Mouse (Mus musculus) monocyte, adult 2 months (primary cell): Measurements from ENCODE around the gene Adcy3.

Experiments
- DNase-seq, 2 experiments: peaks; one replicate each; pipeline ENCODE4 v3.0.0; 2022; ENCODE audit warnings: low spot score in 2 of 2, low read depth in 1 of 2

Adcy3 gene

DNA sequence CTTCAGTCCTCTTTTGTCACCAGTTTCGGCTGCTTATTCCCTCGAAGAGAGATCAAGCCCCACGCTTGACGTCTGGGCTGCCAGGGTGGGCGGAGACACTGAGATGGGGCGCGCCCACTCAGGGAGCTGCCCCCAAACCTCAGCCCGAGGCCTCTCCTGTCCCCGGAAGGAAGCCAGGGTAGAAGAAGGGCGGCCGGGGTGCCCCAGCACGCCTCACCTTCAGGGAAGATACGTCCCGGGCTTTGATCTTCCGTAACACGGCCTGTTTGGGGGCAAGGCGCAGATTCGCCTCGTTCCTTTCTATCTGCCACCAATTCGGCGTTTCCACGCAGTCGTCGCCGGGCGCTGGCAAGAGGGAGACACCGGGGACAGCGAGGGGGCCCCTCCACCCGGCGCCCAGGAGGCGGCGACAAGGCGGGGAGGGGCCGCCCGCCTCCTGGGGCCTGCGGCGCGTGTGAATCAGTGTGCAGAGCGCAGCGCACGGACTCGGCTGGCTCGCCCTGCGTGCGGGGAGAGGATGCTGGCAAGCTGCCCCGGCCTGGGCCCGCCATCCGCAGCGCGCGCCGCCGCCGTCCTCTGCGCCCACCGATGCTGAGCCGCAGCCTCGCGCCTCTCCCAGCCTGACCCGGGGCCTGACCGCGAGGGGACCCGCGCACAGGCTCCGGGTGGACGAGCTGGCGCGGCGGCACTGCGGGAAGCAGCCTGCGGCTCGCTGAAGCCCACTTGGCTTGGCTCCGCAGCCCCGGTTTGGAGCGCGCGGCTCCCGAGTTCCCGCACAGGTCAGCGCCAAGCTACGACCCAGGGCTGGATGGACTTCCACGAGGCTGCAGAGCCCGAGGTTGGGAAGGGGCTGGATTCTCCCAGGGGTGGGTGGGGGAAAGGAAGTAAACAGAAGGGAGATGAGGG, at the start of gene Adcy3:
Adcy3 (plus strand) TSS at position 163 of the 906 bp plus-strand sequence.
- DNase-seq, result peak in 1 of 2 experiments; percentile 10

DNA sequence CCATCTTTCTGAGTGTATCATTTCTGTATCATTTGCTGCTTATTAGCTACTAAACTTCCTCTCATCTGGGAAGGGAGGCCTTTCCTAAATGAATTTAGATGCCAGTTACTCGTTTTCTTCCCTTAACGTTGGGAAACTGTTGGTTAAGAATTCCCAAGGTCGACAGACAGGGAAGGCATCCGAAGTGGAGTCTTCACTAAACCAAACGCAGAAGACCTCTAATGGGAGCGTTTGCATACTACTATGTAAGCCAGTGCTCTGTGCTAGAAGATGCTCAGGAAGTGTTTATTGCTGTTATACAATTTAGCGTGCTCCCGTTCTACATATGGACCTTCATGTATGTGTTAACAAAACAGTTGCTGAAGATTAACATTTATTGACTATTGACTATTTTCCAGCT, 49.5 kb upstream of the Adcy3 start:
- no peak for DNase-seq

DNA sequence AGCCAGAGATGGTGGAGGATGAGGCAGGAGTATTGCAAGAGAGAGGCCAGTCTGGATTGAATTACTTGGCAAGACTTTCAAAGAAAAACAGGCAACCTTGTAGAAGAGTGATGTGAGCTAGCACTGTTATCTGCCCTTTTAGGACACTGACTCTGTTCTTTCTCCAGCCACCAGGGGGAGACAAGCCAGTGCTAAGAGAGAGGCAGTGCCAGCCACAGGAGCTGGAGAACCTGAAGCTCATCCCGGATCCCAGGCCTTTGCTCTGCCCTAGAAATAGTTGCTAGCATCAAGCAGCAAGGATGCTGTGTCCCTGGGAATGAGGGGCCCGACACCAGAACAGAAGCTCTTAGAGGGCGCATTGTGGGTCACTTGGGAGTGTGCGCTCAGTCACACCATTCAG, 25.5 kb upstream of the Adcy3 start:
- no peak for DNase-seq

DNA sequence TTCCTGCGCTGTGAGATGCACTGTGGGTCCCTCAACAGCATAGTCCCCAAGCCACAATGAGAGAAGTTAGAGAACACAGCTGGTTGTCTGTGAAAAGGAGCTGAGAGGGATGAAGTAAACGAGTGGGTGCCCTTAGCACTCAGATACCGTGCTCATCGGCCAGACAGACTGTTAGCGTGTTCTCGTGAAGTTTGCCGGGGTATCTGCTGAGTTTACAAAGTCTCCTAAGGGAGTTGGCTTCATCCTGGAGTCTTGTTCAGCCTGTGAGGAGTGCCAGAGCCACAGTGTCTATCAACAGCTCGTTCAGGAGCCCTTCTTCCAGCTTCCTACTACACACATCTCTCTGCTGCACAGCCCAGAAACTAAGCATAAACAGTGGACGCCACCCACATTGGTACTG, 16.8 kb upstream of the Adcy3 start:
- DNase-seq, result no peak

DNA sequence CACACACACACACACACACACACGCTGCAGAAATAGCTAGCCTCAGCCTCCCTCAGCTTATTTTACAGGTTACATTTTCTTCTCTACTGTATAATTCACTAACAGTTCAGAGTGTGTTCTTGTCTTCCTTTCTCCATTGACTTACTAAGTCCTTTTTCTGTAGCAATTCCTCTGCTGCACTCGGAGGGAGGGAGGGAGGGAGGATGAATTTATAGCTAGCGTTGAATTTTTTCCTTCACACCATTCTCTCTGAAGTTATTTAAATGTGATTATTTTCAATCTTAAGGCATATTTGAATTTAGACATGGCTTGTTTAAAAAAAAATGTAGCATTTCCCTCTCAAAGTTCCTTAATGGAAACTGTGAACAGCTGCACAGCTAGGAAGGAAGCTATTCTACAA, 15.8 kb upstream of the Adcy3 start:
- DNase-seq, result no peak

DNA sequence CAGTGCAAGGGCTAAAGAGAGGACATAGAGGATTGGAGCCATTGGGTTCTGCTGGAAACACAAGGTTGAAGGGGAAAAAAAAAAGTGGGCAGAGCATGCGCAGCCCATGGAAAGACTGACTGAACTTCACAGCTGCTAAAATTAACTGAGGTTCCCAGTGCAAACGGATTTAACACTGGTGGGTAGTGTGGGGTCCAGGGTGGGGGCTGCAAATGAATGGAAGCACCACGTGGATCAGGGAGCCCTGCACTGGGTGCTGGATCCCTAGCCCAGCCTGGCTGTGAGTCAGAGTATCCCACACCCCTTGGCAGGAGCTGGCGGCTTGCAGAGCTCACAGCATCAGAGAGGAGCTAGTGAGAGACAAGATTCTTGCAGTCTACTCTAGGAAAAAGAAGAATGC, 15.3 kb upstream of the Adcy3 start:
- DNase-seq, result no peak

DNA sequence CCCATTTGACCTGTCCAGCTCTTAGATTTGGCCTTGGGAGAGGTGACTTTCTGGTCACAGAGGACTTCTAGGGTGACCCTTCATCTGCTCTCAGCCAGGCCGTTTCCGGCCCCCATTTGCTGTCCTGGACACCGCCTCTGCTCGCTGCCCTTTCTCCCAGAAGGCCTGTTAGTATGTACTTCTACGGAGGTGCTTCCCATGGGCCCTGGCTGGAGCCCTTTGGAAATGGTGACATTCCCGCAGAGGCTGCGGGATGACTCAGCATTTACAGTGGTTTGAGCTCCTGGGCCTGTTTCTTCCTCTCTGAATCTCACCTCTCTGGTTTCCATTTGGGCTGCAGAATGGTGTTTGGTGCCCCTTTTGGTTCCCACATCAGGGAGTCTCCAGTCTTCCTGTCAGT, 5.6 kb upstream of the Adcy3 start:
- no peak for DNase-seq

DNA sequence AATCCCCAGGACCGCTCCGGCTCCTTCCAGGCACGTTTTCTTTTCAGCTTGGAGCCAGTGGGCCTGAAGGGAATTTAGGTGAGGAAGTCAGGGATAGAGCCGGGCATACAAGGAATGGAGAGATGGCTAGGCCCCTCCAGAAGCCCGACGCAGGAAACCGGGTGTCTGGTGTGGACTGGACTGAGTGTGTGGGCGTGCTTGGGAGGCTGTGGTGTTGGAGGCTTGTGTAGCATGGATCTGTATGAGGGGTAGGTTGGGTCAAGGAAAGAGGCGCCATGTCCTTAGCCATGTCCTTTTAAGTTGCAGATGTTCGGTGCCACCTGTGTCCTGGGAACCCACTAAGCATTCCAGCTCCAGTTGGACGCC, 927 bp downstream of the Adcy3 start:
- DNase-seq, result no peak

DNA sequence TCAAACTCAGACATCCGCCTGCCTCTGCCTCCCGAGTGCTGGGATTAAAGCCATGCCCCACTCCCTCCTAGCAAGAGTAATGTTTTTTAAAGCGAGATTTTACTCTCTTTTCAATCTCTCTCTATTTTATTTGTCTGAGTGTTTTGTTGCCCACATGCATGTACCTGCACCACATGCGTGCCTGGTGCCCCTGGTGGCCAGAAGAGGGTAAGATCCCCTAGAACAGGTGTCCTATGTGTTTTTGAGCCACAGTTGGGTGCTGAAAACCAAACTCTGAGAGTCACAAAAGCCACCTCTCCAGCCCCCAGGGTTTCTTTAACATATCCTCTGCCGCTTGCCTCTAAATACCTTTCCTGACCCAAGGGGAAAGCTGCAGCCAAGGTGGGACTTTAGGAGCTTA, 10.3 kb downstream of the Adcy3 start:
- DNase-seq, result no peak

DNA sequence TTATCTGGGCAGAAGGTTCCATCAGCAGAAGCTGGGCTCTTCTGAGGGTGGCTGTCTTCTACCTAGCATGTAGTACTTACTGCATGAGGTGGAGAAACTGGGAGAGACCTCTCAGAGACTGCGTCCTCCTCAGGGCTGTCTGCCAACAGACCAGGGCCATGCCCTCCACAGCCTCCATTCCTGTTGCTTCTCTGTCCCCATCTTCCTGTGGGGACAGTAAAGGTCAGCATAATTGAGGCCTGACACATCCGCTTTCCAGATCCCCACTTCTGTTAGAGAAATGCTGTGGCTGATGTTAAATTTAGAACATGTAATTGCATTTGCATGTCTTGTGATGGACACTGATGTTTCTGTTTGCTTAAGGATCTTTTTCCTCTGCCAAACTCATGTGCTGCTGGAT, 18.0 kb downstream of the Adcy3 start:
- no peak for DNase-seq

DNA sequence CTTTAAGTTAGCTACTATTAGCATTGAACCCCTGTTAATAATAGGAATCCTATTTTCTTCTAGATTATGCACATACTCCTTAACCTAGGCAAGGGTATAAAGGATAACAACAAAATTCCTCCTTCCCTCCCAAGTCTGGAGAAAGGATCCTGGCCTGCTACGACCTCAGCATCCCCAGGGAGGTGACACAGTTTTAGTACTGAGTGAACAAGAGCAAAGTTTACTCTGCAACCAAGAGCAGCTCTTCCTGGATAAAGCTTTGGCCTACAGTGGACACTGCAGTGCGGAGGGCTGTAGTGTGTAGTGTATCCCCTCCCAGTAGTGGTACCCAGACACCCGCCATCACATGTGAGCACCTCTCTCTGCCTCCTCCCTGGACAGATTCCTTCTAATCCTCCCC, 19.1 kb downstream of the Adcy3 start:
- DNase-seq, result no peak

DNA sequence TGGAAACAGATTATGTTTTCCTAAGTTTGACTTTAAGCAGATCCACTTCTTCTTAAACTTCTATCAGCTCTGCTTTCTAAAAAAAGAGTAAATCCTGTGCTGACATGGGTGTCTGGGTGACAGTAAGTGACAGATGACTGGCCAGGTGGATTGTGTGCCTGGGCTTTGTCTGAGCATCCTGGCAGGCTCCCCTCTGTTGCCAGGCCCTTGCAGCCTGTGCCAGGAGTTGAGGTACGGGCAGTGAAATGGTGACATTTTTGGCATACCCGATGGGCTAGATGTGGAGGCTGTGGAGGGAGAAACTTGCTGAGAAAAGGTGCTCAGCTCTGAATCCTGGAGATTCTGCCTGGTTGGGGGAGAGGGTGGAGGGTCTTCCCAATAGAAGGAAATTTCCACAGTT, 24.6 kb downstream of the Adcy3 start:
- DNase-seq, result no peak

DNA sequence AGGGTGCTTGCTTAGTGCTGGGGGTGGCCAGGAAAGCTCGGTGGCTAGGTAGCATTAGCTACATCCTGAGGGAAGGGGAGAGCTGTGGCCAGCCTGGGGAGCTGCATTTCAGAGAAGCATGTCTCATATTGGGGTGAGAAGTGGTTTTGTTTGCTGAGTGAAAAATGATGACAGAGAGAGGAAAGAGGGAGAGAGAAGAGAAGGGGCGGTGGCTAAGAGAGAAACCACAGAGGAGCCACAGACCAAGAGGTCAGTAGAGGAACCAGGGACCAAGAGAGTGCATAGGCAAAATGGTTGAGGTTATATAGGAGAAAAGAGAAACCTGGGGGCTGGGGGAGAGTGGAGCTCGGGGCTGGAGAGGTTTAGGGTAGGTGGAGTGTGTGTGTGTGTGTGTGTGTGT, 25.3 kb downstream of the Adcy3 start:
- DNase-seq, result no peak

DNA sequence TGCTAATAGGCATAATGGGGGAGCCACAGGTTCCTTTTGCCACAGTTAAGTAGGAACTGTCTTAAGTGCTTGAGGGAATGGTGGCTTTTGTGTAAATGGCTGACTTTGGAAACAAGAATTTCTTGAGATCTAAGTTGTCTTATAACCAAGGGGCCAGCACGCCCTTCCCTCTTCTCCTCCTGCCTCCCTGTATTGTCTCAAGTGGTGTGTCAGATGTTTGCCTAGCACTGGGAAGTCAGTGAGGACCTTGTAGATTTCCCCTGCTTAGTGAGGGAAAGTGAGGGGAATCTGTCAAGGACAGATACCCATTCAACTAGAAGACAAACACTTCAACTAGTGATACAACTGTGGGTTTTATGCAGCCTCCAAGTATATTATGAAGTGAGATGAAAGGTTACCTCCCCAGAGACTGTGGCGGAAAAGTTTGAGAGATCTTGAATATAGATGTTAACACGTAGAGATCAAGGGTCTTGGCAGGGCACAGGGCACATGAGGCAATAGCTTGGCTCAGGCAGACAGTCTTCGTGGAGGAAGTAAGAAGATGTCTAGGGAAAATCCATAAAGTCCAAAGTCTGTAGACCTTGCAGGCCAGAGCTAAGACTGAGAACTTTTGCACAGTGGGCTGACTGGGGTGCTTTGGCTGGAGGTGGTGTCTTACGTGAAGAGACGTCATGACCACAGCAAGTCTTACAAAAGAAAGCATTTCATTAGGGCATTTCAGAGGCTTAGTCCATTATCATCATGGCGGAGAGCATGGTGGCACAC, 26.1 kb downstream of the Adcy3 start:
- DNase-seq, result no peak

DNA sequence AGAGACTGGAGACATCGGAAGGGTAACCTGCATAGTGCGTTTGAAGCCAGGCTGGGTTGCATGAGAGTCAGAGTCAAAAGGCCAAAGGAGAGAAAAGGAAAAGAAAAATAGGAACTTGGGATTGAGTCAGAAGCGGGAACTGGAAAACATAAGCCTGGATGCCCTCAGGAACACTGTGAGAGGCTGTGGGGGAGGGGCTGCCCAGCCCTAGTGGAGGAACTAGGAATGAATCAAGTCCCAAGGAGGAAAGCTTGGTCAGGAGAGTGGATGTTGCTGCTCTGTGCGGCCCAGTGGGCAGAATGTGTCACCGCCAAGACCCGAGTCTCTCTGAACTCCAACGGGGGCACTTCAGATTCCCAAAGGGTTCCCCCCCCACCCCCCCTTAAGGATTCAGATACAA, 27.4 kb downstream of the Adcy3 start:
- no peak for DNase-seq

DNA sequence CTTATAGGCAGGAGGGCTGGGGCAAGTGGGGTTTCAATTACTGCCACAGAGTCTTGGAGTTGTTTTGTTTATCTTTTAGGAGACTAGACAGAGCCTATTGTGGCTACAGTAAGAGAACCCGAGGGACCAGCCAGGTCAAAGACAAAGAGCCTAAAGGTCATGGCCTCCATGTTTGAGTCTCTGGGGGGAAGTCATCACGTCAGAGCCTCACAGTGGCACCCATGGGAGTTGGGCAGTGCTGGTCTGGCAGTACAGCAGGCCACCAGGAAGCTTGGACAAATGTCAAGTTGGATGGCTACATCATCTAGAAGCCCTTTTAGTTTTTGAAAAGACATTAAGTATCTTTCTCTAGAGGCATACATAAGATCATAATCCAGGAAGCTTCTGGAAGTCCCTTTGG, 30.0 kb downstream of the Adcy3 start:
- no peak for DNase-seq

DNA sequence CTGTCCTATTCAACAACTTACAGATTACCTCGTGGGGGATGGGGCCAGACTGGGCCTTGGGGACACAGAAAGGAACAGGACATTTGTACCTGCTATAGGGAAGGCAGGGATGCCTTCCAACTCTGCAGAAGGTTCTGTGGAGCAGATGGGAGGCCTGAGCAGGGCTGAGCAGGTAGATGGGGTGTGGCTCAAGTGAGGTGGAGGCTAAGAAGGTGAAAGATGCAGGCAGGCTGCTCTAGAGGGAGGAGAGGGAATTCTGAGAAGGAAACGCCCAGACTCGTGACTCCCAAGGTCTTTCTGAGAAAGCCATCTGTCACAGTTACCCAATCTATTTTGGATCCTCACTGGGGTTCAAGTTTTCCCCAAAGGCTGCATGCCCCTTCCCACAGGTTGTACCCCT, 34.1 kb downstream of the Adcy3 start:
- no peak for DNase-seq

DNA sequence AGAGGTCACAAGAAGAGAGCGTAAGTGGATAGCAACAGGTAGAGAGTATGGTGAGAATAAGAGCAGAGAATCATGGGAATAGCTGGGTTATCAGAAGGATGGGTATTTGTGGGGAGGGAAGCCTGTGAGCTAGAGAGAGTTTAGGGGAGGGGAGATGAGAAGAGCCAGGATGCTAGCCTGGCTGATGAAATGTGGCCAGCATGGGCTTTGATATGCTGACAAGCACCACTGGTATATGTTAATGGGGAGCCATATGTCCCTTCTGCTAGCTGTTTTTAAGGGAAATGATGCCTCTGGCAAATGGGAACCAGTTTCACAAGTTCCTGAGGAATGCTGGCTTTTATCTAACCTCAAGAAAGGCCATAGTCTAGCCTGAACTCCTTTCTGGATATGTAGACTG, 36.2 kb downstream of the Adcy3 start:
- no peak for DNase-seq

DNA sequence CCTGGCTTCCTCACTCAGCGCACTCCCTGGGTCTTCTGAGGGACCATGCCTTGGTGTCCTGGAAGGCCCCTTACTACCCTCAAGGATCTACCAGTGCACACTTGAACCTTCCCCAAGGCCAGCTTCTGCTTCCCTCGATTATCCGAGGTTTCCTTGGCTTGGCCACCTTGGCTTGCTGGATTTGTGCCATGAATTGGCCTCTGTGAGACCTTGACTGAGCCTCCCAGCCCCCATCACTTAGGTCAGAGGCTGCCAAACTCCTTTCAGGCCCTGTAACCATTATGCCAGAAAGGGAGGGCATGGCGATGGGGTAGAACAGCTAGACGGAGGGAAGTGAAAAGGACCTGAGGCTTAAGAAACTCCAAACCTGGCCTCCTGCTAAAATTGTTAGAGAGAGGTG, 36.7 kb downstream of the Adcy3 start:
- no peak for DNase-seq

DNA sequence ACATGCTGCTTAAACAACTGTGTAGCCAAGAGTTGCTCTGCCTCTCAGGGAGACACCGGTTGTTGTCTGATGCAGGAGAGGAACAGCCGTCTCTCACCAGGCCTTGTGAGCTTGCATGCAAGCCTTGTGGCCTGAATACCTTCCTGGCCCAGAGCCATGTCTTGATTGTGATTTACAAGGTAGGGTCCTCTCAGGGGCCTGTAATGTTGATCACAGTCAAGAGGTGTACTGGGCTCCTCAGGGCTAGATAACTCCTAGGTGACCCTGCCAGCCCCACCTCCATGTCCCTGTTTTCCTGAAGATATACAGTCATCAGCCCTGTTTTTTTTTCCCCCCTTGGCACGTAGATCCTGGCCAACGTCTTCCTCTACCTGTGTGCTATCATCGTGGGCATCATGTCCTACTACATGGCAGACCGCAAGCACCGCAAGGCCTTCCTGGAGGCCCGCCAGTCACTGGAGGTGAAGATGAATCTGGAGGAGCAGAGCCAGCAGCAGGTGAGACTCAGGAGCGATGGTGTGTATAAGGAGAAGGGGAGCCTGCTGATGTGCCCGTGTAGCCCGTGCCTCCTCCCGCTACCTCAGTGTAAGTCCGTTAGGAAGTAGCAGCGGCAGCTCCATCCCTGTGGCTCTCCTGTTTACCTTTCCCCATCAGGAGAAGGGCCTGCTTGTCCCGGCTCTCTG, 40.3 kb downstream of the Adcy3 start:
- DNase-seq, result no peak

DNA sequence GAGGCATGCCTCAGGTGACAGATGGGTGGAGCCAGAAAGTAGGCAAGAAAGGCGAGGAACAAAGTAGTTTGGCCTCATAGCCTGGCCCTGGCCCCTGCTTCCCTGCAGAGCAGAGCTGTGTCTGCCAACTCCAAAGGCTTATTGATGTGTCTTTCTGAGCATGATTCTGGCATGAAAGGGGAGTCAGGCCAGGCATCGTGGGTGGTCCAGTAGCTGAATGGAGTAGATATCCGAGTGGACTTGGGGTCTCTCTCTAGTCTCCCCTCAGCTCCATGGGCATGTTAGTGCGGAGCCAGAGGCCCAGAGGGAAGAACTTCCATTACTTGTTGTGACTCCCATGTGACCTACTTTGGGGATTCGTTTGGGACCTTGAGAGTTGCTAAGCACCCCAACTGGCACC, 45.9 kb downstream of the Adcy3 start:
- no peak for DNase-seq

DNA sequence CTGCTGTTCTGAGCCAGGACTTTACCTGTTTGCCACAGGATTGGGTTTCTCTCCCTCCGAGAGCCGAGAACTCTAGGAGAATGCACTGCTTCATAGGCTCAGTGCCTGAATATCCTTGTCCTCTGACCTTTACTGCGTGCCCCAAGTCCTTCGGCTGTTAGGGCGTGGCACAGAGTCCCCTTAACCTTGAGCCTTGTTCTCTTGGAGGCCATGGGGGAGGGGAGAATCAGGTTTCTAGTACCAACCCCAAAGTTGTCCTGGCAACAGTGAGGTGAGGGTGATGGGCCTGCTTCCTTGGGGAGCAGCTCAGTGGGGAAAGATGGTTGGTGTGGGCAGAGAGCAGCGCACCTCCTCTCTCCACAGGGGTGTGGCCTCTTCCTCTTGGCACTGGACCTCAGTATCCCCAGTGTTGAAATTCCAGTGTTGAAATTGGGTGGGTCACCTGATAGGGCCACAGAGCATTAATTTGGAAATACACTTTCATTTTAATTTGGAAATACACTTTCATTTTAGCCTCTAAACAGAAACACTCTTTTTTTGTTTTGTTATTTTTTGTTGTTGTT, 46.8 kb downstream of the Adcy3 start:
- no peak for DNase-seq
